Mouse (Mus musculus) myocyte (in vitro differentiated cells): ENCODE measurements around the gene Prox1. TPM values are rescaled to one million over a fixed set of nuclear protein-coding genes. Genes with fewer than 3 reads are reported as not detected.

Experiments used
- H3K27me3 ChIP-seq: one replicate; pipeline ENCODE4 v1.6.1; 2011; ENCODE audit not compliant: control insufficient read depth, insufficient read depth, insufficient read length
- H3K36me3 ChIP-seq: one replicate; pipeline ENCODE4 v1.6.1; 2011; ENCODE audit not compliant: control insufficient read depth, insufficient read depth
- H3K4me2 ChIP-seq: one replicate; pipeline ENCODE4 v1.6.1; 2011; ENCODE audit warnings: low read depth, control low read depth
- H3K4me3 ChIP-seq: one replicate; pipeline ENCODE4 v1.5.1; 2011; ENCODE audit warnings: mild to moderate bottlenecking, control low read depth, moderate library complexity
- H3K79me2 ChIP-seq: one replicate; pipeline ENCODE4 v1.6.1; 2011; ENCODE audit not compliant: control insufficient read depth, insufficient read depth
- H3ac ChIP-seq: one replicate; pipeline ENCODE4 v1.6.1; 2011; ENCODE audit not compliant: control insufficient read depth, insufficient read length
- CEBPB ChIP-seq: IDR thresholded peaks from 2 replicates; pipeline ENCODE4 v1.6.1; 2011; ENCODE audit warnings: mild to moderate bottlenecking, moderate library complexity; ENCODE audit not compliant: poor library complexity, insufficient read depth, severe bottlenecking
- E2F4 ChIP-seq: IDR thresholded peaks from one replicate; pipeline ENCODE4 v1.6.1; 2011; ENCODE audit warnings: mild to moderate bottlenecking, control low read depth, moderate library complexity; ENCODE audit not compliant: insufficient read depth
- MAX ChIP-seq: IDR thresholded peaks from one replicate; pipeline ENCODE4 v1.6.1; 2011; ENCODE audit warnings: low read depth, mild to moderate bottlenecking, control low read depth
- MYOD1 ChIP-seq, 3 experiments: IDR thresholded peaks; one replicate each; pipeline ENCODE4 v1.6.1; 2011; ENCODE audit warnings: control low read depth in 2 of 3, low read depth in 2 of 3, mild to moderate bottlenecking in 2 of 3, moderate library complexity in 1 of 3; ENCODE audit not compliant: insufficient read length in 2 of 3, control insufficient read depth in 1 of 3
- MYOG ChIP-seq, 3 experiments: IDR thresholded peaks; one replicate each; pipeline ENCODE4 v1.6.1; 2011; ENCODE audit warnings: control low read depth in 2 of 3, low read depth in 2 of 3, mild to moderate bottlenecking in 2 of 3; ENCODE audit not compliant: insufficient read length in 2 of 3, control insufficient read depth in 1 of 3, insufficient read depth in 1 of 3
- POLR2A ChIP-seq: IDR thresholded peaks from one replicate; pipeline ENCODE4 v1.6.1; 2011; ENCODE audit warnings: low read depth, mild to moderate bottlenecking, control low read depth, moderate library complexity; ENCODE audit not compliant: insufficient read length
- POLR2AphosphoS2 ChIP-seq: IDR thresholded peaks from one replicate; pipeline ENCODE4 v1.6.1; 2011; ENCODE audit warnings: low read depth, control low read depth; ENCODE audit not compliant: insufficient read length
- REST ChIP-seq: IDR thresholded peaks from one replicate; pipeline ENCODE4 v1.6.1; 2011; ENCODE audit warnings: mild to moderate bottlenecking, control low read depth, moderate library complexity; ENCODE audit not compliant: insufficient read depth, insufficient read length
- SRF ChIP-seq: IDR thresholded peaks from one replicate; pipeline ENCODE4 v1.6.1; 2011; ENCODE audit warnings: low read depth; ENCODE audit not compliant: control insufficient read depth, insufficient read length
- TCF12 ChIP-seq: IDR thresholded peaks from one replicate; pipeline ENCODE4 v1.6.1; 2011; ENCODE audit warnings: mild to moderate bottlenecking, control low read depth; ENCODE audit not compliant: poor library complexity, insufficient read depth, severe bottlenecking
- TCF3 ChIP-seq: IDR thresholded peaks from one replicate; pipeline ENCODE4 v1.6.1; 2011; ENCODE audit warnings: low read depth, control low read depth; ENCODE audit not compliant: insufficient read length
- USF1 ChIP-seq: IDR thresholded peaks from one replicate; pipeline ENCODE4 v1.6.1; 2011; ENCODE audit warnings: low read depth, mild to moderate bottlenecking, control low read depth, moderate library complexity
- polyA plus RNA-seq: library from polyadenylated mRNA; unstranded; fragments of >200 nt; fragmentation: generic; extraction: Trizol; gene quantifications from one replicate; pipeline ENCODE4 v1.2.1, GENCODE M21; 2012; ENCODE audit warnings: missing spikeins

The Prox1 gene
- polyA plus RNA-seq, 1 experiment = 0.13 TPM

DNA sequence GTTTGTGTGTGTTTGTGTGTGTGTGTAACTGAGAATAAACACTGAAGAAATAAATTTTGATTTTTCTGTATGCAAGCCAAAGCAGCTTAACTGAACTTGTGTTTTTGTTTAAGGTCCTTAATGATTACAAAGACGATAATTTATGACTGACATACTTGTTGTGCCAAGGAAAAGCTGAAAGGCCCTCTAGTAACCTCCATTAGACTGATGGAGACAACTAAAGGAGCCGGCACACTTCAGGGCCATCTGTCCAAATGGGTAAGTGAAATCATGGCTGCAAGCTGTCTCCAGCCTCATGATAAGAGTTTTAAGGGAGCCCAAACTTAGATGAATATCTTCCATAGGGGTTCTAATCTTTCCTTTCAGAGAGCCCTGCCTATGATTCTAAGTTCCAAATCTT is 15.5 kb downstream of the Prox1 start:
- Histone ChIP-seq H3K4me3 (no peak overlapping the region), H3K79me2 (no peaks in the 10 kb centered on the region), H3K36me3 (no peaks in the 10 kb centered on the region), H3K27me3 (no peaks in the 10 kb centered on the region), H3K4me2 (no peak overlapping the region), H3ac (no peak overlapping the region)
- no peak for TF ChIP-seq TCF3
- no peak for TF ChIP-seq MYOG (IDR thresholded peaks at IDR 0.05; ENCODE audit: control insufficient read depth in 1 of 3, insufficient read depth in 1 of 3, insufficient read length in 2 of 3, low read depth in 2 of 3)
- no peak for TF ChIP-seq SRF
- TF ChIP-seq MYOD1 (IDR thresholded peaks at IDR 0.05; ENCODE audit: control insufficient read depth in 1 of 3, insufficient read length in 2 of 3, low read depth in 2 of 3) = no peak

DNA sequence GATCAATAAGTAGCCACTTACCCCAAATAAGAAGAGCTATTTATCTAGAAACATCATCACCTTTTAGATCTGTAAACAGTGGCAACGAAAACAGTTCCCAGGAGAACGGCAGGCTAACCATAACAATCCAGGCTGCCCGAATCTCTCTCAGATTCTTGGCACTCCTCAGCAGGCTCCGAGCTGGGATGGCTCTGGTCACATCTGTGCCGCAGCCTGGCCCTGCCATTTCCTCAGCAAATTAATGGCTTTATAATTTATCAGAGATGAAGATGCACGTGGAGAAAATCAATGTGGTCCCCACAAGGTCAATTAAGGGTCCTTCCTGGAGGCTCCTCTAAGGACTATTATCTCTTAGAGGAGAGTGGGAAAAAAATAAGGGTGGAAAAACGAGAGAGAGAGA is 16.2 kb downstream of the Prox1 start:
- TF ChIP-seq CEBPB = no peak
- no peak for TF ChIP-seq USF1
- TF ChIP-seq TCF3 = no peak
- no peak for TF ChIP-seq SRF
- TF ChIP-seq TCF12 = no peak
- no peak for TF ChIP-seq E2F4
- TF ChIP-seq POLR2A = no peak
- no peak for TF ChIP-seq MYOD1 (IDR thresholded peaks at IDR 0.05; ENCODE audit: control insufficient read depth in 1 of 3, insufficient read length in 2 of 3, low read depth in 2 of 3)
- no peak for TF ChIP-seq POLR2AphosphoS2
- no peak for TF ChIP-seq MAX
- no peak for TF ChIP-seq MYOG (IDR thresholded peaks at IDR 0.05; ENCODE audit: control insufficient read depth in 1 of 3, insufficient read depth in 1 of 3, insufficient read length in 2 of 3, low read depth in 2 of 3)
- no peak for TF ChIP-seq REST
- Histone ChIP-seq H3K4me3 (no peak overlapping the region), H3K36me3 (no peaks in the 10 kb centered on the region), H3ac (no peak overlapping the region), H3K27me3 (no peaks in the 10 kb centered on the region), H3K79me2 (no peaks in the 10 kb centered on the region), H3K4me2 (no peak overlapping the region)

DNA sequence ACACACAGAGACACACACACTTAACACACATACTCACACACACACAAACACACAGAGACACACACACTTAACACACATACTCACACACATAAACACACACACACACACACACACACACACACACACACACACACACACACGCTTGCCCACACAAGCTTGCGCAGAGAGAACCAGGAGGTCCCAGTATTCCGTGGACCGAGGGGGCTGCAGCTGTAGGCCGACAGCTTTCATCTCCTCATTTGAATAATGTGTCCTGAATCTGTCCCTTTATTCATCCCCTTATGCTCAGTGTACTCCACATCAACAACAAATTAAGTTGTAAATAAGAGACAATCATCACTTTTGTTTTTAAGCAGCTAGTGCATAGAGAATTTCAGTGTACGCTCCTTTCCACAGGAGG is 17.9 kb downstream of the Prox1 start:
- no peak overlapping the region for H3ac ChIP-seq
- no peaks in the 10 kb centered on the region for H3K79me2 ChIP-seq
- H3K27me3 ChIP-seq = no peaks in the 10 kb centered on the region
- TF ChIP-seq USF1 (no peak), SRF (no peak), MYOG (IDR thresholded peaks at IDR 0.05; ENCODE audit: control insufficient read depth in 1 of 3, insufficient read depth in 1 of 3, insufficient read length in 2 of 3, low read depth in 2 of 3) (no peak), POLR2A (no peak), POLR2AphosphoS2 (no peak), E2F4 (no peak), TCF3 (no peak)
- no peak overlapping the region for H3K4me3 ChIP-seq
- H3K36me3 ChIP-seq = no peaks in the 10 kb centered on the region
- no peak overlapping the region for H3K4me2 ChIP-seq

DNA sequence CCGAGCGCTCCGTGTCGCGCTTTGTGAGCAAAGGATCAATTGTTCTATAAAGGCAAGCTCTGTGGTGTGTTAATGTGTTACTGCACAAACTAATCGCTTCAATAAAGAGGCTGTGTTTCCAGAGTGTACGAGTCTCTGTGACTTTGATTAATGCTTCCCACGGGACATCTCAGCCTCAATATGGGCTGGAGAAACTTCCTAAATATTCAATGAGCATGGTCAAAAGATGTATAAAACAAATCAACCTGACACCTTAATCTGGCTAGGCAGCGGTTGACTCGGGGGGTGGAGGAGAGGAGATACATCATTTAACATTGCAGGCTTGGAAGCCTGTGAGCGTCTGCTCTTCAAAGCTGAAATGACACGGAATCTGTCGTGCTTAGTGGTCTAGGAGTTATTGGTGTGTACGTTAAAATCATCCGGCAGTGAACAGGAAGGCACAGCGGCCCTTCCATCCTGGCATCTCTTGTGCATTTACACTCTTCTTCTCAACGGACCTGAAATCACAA is 21.2 kb downstream of the Prox1 start:
- TF ChIP-seq POLR2A = no peak
- H3K27me3 ChIP-seq = no peaks in the 10 kb centered on the region
- H3K4me2 ChIP-seq = no peak overlapping the region
- no peaks in the 10 kb centered on the region for H3K36me3 ChIP-seq
- no peaks in the 10 kb centered on the region for H3K79me2 ChIP-seq
- H3K4me3 ChIP-seq = no peak overlapping the region
- no peak overlapping the region for H3ac ChIP-seq

DNA sequence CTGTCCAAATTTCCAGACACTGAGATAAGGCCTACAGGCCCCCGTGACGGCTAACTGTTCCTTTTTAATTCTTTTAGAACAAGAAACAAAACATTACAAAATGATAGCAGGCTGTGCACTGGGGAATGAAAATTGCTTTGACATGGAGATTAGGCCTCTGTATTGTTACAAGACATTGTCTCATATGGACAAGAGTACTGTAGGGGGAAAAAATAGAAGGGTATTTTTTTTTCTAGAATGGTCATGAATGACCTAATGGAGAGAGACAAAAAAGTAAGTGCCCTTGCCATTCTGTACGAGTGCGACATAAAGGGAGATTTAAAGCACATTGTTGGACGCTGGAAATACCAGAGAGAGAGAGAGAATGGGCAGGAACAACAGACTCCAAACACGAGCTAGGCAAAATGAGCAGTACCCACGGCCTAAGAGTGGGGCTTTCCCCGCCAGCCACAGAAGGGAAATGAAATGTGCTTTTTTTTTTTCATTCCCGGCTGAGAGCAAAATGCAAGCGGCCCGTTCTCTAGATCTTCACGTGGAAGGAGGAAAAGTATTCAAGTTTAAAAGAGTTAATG is 21.8 kb downstream of the Prox1 start:
- Histone ChIP-seq H3K36me3 (no peaks in the 10 kb centered on the region), H3K27me3 (no peaks in the 10 kb centered on the region), H3K4me2 (no peak overlapping the region), H3ac (no peak overlapping the region), H3K4me3 (no peak overlapping the region), H3K79me2 (no peaks in the 10 kb centered on the region)
- TF ChIP-seq REST = no peak
- TF ChIP-seq TCF12 = no peak
- no peak for TF ChIP-seq E2F4
- TF ChIP-seq POLR2AphosphoS2 = no peak
- no peak for TF ChIP-seq USF1
- no peak for TF ChIP-seq MAX
- no peak for TF ChIP-seq TCF3
- no peak for TF ChIP-seq MYOD1 (IDR thresholded peaks at IDR 0.05; ENCODE audit: control insufficient read depth in 1 of 3, insufficient read length in 2 of 3, low read depth in 2 of 3)
- TF ChIP-seq MYOG (IDR thresholded peaks at IDR 0.05; ENCODE audit: control insufficient read depth in 1 of 3, insufficient read depth in 1 of 3, insufficient read length in 2 of 3, low read depth in 2 of 3) = no peak

DNA sequence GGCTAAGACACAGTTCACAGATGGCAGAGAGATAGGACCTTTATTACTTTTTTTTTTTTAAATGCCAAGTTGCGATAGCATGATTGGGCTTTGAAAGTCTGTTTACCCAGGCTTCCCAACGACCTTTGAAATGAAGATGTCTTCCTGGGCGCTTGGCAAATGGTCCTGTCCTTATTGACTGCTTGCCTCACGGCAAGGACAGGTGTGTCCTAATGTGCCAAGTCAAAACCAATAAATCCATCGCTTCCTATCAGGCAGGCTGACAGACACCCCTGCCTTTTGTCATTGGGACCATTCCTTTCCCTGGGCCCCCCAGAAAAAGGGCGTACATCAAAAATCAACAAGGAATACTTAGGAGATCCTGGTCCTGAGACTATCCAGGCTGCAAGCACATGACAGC is 22.7 kb downstream of the Prox1 start:
- Histone ChIP-seq H3K36me3 (no peaks in the 10 kb centered on the region), H3K4me2 (no peak overlapping the region), H3K79me2 (no peaks in the 10 kb centered on the region), H3K4me3 (no peak overlapping the region), H3K27me3 (no peaks in the 10 kb centered on the region), H3ac (no peak overlapping the region)
- TF ChIP-seq SRF = no peak
- TF ChIP-seq MYOG (IDR thresholded peaks at IDR 0.05; ENCODE audit: control insufficient read depth in 1 of 3, insufficient read depth in 1 of 3, insufficient read length in 2 of 3, low read depth in 2 of 3) = no peak
- no peak for TF ChIP-seq E2F4
- no peak for TF ChIP-seq TCF12
- TF ChIP-seq POLR2AphosphoS2 = no peak
- TF ChIP-seq CEBPB = no peak
- TF ChIP-seq REST = no peak
- no peak for TF ChIP-seq MAX
- TF ChIP-seq USF1 = no peak
